Mouse (Mus musculus) heart, embryonic 13.5 days (tissue): ENCODE data around the gene Nkg7. TPM values are rescaled to one million over a fixed set of nuclear protein-coding genes. Genes with fewer than 3 reads are reported as not detected.

Experiments
- ATAC-seq: fragments of 200-750 bp; cut with Nextera tagmentation; 2 replicates; pipeline ENCODE4 v1.8.0; 2017; ENCODE audit warnings: moderate TSS enrichment; ENCODE audit not compliant: insufficient number of reproducible peaks, low FRiP score, low TSS enrichment; ENCODE audit errors: extremely low read depth
- H3K27ac ChIP-seq: fragments of 300-500 bp; sonication (generic); replicated peaks from 2 replicates; pipeline ENCODE4 v1.5.1; 2015; ENCODE audit warnings: moderate library complexity, mild to moderate bottlenecking, inconsistent platforms
- H3K27me3 ChIP-seq: fragments of 300-500 bp; sonication (generic); replicated peaks from 2 replicates; pipeline ENCODE4 v1.6.1; 2015; ENCODE audit warnings: mild to moderate bottlenecking, inconsistent platforms
- H3K36me3 ChIP-seq: fragments of 300-500 bp; sonication (generic); 2 replicates; pipeline ENCODE4 v1.6.1; 2015; ENCODE audit warnings: mild to moderate bottlenecking, inconsistent platforms
- H3K4me1 ChIP-seq: fragments of 300-500 bp; sonication (generic); 2 replicates; pipeline ENCODE4 v1.6.1; 2015; ENCODE audit warnings: inconsistent platforms
- H3K4me2 ChIP-seq: fragments of 300-500 bp; sonication (generic); 2 replicates; pipeline ENCODE4 v1.6.1; 2015; ENCODE audit warnings: inconsistent platforms, mild to moderate bottlenecking, moderate library complexity
- H3K4me3 ChIP-seq: fragments of 300-500 bp; sonication (generic); 2 replicates; pipeline ENCODE4 v1.5.1; 2015; ENCODE audit warnings: moderate library complexity, mild to moderate bottlenecking, inconsistent platforms
- H3K9ac ChIP-seq: fragments of 300-500 bp; sonication (generic); 2 replicates; pipeline ENCODE4 v1.6.1; 2015; ENCODE audit warnings: inconsistent platforms, mild to moderate bottlenecking, moderate library complexity
- H3K9me3 ChIP-seq: fragments of 300-500 bp; sonication (generic); 2 replicates; pipeline ENCODE4 v1.6.1; 2016; ENCODE audit warnings: inconsistent platforms
- WGBS: fragments of 180-500 bp; shearing (Covaris S2); methylation state at CpG from one replicate; pipeline ENCODE4 v1.1.7; 2015; ENCODE audit warnings: mixed read lengths; 5-methylcytosine and 5-hydroxymethylcytosine counted together
- polyA plus RNA-seq: library from polyadenylated mRNA; unstranded; fragments of >200 nt; fragmentation: Nextera tagmentation; extraction: Ambion mirVana; gene quantifications from 2 replicates; pipeline ENCODE4 v1.2.1, GENCODE M21; 2015

The Nkg7 gene
- polyA plus RNA-seq, 1 experiment from 2014 or later: 1.4 TPM

DNA sequence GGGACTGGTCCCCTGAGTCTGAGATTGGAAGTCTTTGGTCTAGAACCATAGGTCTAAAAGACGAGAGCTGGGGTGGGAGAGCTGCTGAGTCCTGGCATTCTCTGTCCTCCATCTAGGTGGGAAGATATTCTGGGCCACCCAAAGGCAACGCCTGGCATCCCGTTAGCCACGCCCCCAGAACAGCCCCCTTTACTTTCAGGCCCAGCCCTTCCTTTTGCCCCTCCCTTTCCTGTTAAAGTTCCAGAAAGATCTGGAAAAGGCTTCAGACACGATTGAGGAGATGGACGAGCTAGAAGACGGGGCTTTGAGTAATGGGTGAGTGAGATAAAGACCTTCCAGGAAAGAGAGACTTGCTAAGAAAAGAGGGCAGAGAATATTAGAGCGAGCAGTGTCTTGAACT lies 9.5 kb upstream of the Nkg7 start, which contains the start of gene Lim2:
TSS of gene Lim2 (plus strand) at position 265 of the 400 bp plus-strand sequence.
- Histone ChIP-seq H3K27ac (no peak within 1 kb of the TSS), H3K36me3 (no peaks in the 10 kb centered on the region), H3K9me3 (no peaks in the 10 kb centered on the region), H3K9ac (no peak within 1 kb of the TSS), H3K27me3 (no peaks in the 10 kb centered on the region), H3K4me2 (no peak within 1 kb of the TSS), H3K4me1 (peaks cover 4% of the 10 kb centered on the region; the same call in 1 of the 2 replicates), H3K4me3 (no peak within 1 kb of the TSS)
- 73% methylated on average over 8 of the region's 8 CpGs for WGBS
- ATAC-seq: no peak

DNA sequence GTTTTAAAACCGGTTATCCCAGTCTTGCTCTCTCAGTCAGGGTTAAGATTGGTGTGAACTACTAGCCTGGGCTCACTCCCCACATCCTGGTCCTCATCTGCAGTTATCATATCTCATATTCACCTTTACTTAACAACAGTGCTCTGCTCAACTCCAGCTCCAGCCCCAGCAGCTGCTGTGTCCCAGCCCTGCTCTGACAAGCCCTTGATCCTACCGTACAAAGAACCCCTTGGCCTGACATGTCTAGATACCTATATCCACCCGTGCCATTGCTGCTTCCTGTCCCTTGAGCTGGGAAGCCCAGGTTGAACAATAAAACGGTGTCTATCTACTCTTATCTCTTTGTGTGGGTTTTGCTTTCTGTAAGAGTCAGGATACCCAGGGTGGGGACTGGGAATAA lies 7.4 kb upstream of the Nkg7 start:
- no peak for ATAC-seq
- Histone ChIP-seq H3K9me3 (no peaks in the 10 kb centered on the region), H3K4me2 (no peak overlapping the region), H3K4me3 (no peak overlapping the region), H3K27ac (no peak overlapping the region), H3K4me1 (no peaks in the 10 kb centered on the region), H3K27me3 (no peaks in the 10 kb centered on the region), H3K36me3 (no peaks in the 10 kb centered on the region), H3K9ac (no peak overlapping the region)
- WGBS: 32% methylated on average over 4 of the region's 4 CpGs

DNA sequence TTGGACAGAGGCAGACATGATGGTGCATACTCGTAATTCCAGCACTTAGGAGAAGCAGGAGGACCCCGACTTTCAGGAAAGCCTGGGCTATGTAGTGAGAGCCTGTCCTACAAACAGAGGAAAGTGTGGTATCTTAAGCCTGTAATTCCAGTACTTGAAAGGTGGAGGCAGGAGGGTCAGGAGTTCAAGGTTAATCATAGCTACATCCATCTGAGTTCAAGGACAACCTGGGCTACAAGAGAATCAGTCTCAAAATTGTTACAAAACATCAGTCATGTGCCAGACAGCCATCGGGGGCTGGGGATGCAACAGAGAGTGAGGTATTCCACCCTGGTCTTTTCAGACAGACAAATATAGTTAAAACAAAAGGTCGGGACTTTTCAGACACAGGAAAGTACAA lies 4.0 kb upstream of the Nkg7 start:
- H3K4me3 ChIP-seq: no peak overlapping the region
- H3K27ac ChIP-seq: no peak overlapping the region
- H3K36me3 ChIP-seq: no peaks in the 10 kb centered on the region
- H3K4me2 ChIP-seq: no peak overlapping the region
- H3K9ac ChIP-seq: no peak overlapping the region
- ATAC-seq: no peak
- 59% methylated on average over 4 of the region's 4 CpGs for WGBS
- H3K4me1 ChIP-seq: no peaks in the 10 kb centered on the region
- H3K27me3 ChIP-seq: no peaks in the 10 kb centered on the region
- H3K9me3 ChIP-seq: no peaks in the 10 kb centered on the region

DNA sequence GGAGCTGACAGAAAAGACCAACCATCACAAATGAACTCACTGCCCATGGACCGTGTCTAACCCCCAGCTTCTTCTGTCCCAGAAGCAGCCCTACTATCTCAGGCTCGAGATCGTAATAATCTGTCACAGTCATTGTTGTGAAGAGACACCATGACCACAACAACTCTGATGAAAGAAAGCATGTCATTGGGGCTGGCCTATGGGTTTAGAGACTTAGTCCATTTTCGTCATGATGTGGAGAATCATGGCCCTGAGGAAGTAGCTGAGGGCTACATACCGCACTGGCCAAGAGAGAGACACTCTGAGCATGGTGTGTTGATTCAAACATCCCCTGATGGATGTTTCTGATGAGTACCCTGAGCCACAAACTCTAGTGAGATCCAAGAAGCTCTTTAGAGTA lies 2.2 kb upstream of the Nkg7 start:
- ATAC-seq: no peak

DNA sequence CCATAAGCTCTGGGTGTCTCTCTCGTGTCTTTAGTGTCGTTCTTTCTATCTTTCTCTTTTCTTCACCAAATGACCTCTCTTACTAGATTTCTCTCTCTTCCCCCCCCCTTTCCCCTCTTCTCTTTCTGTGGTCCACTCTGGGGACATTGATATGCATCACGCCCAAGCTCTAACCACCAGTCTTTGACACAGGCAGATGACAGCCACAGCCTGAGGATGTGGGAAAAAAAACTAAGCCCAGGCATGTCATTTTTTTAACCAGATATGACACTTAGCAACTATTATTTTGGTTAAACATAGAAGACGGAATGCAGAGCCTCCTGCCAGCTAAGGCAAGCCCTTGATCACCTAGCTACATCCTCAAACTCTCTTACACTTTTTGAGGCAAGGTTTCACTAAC lies 1.7 kb downstream of the Nkg7 start:
- Histone ChIP-seq H3K4me1 (peaks cover 9% of the 10 kb centered on the region), H3K4me3 (no peak overlapping the region), H3K4me2 (no peak overlapping the region), H3K27me3 (peaks cover 4% of the 10 kb centered on the region; the same call in 1 of the 2 replicates), H3K36me3 (no peaks in the 10 kb centered on the region), H3K27ac (no peak overlapping the region), H3K9me3 (no peaks in the 10 kb centered on the region), H3K9ac (no peak overlapping the region)
- no peak for ATAC-seq
- 77% methylated on average over 4 of the region's 4 CpGs for WGBS

More for the DNA sequence above, 2.2 kb upstream of the Nkg7 start:
- Histone ChIP-seq H3K4me2 (no peak overlapping the region), H3K9me3 (no peaks in the 10 kb centered on the region), H3K4me1 (no peaks in the 10 kb centered on the region), H3K27ac (no peak overlapping the region), H3K36me3 (no peaks in the 10 kb centered on the region), H3K27me3 (peaks cover 4% of the 10 kb centered on the region; the same call in 1 of the 2 replicates), H3K9ac (no peak overlapping the region), H3K4me3 (no peak overlapping the region)
- WGBS: 85% methylated on average over 5 of the region's 5 CpGs

DNA sequence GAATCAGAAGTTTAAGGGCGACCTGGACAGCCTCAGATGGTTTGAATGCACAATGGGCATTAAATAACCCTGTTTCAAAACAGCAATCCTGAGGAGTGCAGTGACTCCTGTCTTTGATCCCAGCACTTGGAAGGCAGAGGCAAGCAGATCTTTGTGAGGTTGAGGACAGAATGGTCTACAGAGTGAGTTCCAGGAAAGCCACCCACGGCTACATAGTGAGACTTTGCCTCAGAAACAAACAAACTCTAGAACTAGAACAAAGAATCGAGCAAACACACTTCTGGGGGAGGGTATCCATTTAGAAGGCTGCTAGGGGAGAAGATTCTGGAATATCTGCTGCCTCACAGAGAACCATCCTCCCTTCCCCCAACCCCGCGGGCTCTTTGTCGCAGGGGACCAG lies 3.6 kb downstream of the Nkg7 start, which contains the start of gene Cldnd2:
TSS of gene Cldnd2 (plus strand) at position 301 of the 400 bp plus-strand sequence.
- no peak within 1 kb of the TSS for H3K27ac ChIP-seq
- no peak for ATAC-seq

DNA sequence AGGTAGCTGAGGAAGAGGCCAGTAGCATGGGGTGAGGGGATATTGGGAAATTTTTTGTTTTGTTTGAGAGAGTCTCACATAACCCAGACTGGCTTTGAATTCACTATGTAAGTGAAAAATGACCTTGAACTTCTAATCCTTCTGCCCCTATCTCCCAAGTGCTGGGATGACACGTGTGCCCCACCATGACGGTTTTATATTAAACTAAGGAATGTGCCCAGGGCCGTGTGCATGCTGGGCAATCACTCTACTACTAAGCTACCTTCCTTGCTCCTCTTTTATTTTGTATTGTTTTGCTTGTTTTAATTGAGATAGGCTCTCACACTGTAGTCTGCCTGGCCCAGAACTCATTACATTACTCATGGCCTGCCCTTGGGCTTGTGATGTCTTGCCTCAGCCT lies 4.2 kb downstream of the Nkg7 start:
- no peaks in the 10 kb centered on the region for H3K36me3 ChIP-seq
- H3K9me3 ChIP-seq: no peaks in the 10 kb centered on the region
- H3K4me2 ChIP-seq: no peak overlapping the region
- WGBS: 81% methylated on average over 3 of the region's 3 CpGs
- H3K4me1 ChIP-seq: peaks cover 27% of the 10 kb centered on the region
- H3K27ac ChIP-seq: no peak overlapping the region
- H3K4me3 ChIP-seq: no peak overlapping the region
- no peak for ATAC-seq
- peaks cover 4% of the 10 kb centered on the region; the same call in 1 of the 2 replicates for H3K27me3 ChIP-seq
- H3K9ac ChIP-seq: no peak overlapping the region

More for the DNA sequence above, 3.6 kb downstream of the Nkg7 start, which contains the start of gene Cldnd2:
- Histone ChIP-seq H3K9ac (no peak within 1 kb of the TSS), H3K36me3 (no peaks in the 10 kb centered on the region), H3K9me3 (no peaks in the 10 kb centered on the region), H3K27me3 (peaks cover 4% of the 10 kb centered on the region; the same call in 1 of the 2 replicates), H3K4me3 (no peak within 1 kb of the TSS), H3K4me1 (peaks cover 22% of the 10 kb centered on the region), H3K4me2 (no peak within 1 kb of the TSS)
- WGBS: 77% methylated on average over 6 of the region's 6 CpGs

DNA sequence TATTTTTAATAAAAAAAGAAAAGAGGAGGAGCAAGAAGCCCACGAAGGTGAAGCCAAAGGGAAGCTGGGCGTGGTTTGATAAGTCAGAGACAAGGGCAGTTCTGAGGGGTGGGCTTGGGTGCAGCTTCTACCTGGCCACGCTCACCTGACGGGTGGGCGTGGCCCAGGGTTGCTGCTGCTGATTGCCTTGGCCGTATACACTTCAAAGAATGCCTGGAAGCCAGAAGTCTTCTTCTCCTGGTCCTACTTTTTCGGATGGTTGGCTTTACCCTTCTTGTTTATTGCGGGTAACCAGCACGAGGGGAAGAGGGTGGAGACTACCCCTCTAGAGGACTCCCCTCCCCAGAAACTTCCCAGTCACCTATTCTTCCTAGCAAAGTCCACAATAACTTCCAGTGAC lies 5.8 kb downstream of the Nkg7 start:
- peak overlapping the region; percentile 69 for H3K4me3 ChIP-seq
- no peaks in the 10 kb centered on the region for H3K9me3 ChIP-seq
- H3K4me2 ChIP-seq: peak overlapping the region; percentile 92
- H3K36me3 ChIP-seq: peaks cover 7% of the 10 kb centered on the region; the same call in 1 of the 2 replicates
- peaks cover 42% of the 10 kb centered on the region for H3K4me1 ChIP-seq
- H3K9ac ChIP-seq: peak overlapping the region; percentile 86
- ATAC-seq: no peak
- peaks cover 4% of the 10 kb centered on the region; the same call in 1 of the 2 replicates for H3K27me3 ChIP-seq
- H3K27ac ChIP-seq: peak overlapping the region; percentile 100
- 19% methylated on average over 9 of the region's 9 CpGs for WGBS

DNA sequence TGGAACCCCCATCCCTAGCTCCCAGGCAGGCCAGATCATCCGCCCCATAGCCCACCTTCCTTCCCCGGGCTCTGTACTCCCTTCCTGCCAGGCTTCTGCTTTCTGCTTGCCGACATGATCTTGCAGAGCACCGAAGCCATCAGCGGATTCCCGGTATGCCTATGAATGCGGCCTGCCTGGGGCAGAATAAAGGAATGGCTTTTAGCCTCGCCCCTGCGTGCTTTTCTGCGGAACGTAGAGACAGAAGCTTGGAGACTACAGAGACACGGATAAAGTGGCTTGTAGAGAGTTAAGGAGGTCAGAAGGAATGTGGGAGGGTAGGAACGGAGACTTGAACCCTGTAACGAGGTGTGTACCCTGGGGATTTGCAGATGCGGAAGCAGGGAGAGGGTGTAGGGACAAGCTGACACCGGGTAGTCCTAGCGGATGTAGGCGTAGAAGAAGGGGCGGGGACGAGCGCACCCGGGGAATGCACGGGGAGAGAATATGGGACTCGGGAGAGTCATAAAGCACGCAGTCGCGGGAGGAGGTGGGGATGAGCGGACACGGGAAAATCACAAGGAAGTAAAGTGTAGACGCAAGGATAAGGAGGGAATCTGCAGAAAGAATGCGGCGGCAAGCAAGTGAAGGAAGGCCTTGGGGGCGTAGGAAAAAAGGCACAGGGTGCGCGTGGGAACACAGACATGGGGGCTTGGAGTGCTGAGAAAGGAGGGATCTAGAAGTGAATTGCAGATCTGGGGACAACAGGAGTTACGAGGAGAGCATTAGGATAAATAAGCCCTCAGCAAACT lies 6.4 kb downstream of the Nkg7 start:
- Histone ChIP-seq H3K4me1 (peaks cover 49% of the 10 kb centered on the region), H3K4me2 (peak overlapping the region; percentile 92), H3K36me3 (peaks cover 7% of the 10 kb centered on the region; the same call in 1 of the 2 replicates), H3K27ac (peak overlapping the region; percentile 100), H3K9ac (peak overlapping the region; percentile 86), H3K9me3 (no peaks in the 10 kb centered on the region), H3K4me3 (peak overlapping the region; percentile 69), H3K27me3 (peaks cover 4% of the 10 kb centered on the region; the same call in 1 of the 2 replicates)
- WGBS: under 1% methylated on average over 36 of the region's 36 CpGs
- ATAC-seq: peak; percentile 65

DNA sequence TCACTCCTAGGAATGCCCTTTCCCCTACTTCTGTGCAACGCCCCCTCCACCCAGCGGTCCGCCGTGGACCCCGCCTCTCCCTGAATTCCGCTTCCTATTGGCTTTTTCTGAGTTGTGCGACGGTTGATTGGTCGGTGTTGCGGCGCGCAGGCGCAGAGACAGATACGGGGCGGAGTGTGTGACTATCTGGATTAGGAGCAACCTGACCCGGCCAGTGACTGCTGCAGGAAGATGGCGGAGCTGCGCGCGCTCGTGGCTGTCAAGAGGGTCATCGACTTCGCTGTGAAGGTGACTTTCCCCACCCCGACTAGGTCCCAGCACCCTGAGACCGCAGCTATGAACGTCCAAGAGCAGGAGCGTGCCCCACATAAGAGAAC lies 7.0 kb downstream of the Nkg7 start, which contains the start of the genes Etfb and Gm45233:
TSS of gene Etfb (plus strand) at position 167 of the 377 bp plus-strand sequence.
TSS of gene Gm45233 (plus strand) at position 212 of the 377 bp plus-strand sequence.
- Histone ChIP-seq H3K4me1 (peaks cover 55% of the 10 kb centered on the region), H3K27ac (peak within 1 kb of the TSS; percentile 100), H3K9me3 (no peaks in the 10 kb centered on the region), H3K4me2 (peak within 1 kb of the TSS; percentile 92), H3K27me3 (peaks cover 4% of the 10 kb centered on the region; the same call in 1 of the 2 replicates), H3K4me3 (peak within 1 kb of the TSS; percentile 69), H3K9ac (peak within 1 kb of the TSS; percentile 86), H3K36me3 (peaks cover 7% of the 10 kb centered on the region; the same call in 1 of the 2 replicates)
- peak; percentile 92 for ATAC-seq
- under 1% methylated on average over 27 of the region's 27 CpGs for WGBS

DNA sequence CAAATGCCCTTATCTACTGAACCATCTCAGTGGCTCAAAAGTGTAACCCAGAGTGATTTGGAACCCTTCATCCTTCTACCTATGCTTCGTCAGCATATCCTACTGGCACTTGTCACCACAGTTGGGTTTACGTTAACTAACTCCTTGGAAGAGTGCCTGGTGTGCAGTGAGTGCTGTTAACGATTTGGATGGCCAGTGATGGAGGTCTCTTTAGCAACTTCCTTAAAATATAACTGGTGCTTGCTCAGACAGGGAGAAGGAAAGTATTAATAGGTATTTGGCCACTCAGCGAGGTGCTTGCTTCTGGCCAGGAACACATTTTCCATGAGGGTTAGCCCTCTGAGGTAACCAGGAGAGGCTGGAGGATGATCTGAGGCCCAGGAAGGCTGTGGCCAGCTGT lies 10.9 kb downstream of the Nkg7 start:
- peaks cover 33% of the 10 kb centered on the region for H3K36me3 ChIP-seq
- H3K4me2 ChIP-seq: no peak overlapping the region
- 69% methylated on average over 4 of the region's 4 CpGs for WGBS
- H3K9ac ChIP-seq: 0 out of 2 replicates have a peak overlapping the region, but pooled peaks have one; percentile 44
- H3K27ac ChIP-seq: peak overlapping the region; percentile 75; the same call in 1 of the 2 replicates
- no peak for ATAC-seq
- H3K9me3 ChIP-seq: no peaks in the 10 kb centered on the region
- H3K27me3 ChIP-seq: no peaks in the 10 kb centered on the region
- peaks cover 60% of the 10 kb centered on the region for H3K4me1 ChIP-seq
- no peak overlapping the region for H3K4me3 ChIP-seq
